9 mouse cellular contexts compared by ENCODE assay signal in the genomic region with DNA sequence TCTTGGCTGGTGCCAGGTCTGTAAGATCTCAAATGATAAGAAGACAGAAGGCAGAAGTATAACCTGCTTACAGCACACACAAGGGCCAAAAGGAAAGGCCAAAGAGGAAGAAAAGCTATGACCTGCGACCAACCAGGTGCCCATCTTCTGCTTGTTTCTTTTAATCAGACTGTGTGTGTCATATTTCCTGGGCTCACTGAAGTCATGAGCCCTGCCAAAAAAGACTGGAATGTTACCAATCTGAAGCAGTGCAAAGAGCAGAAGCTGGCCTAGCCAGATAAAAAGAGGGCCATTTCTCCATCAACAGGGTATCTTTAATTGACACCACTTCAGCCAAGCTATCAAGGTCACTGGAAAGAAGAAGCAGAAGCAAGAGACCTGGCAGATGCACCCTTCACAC.
"Had no signal": no experiment of that assay in that cellular context is flagged by ENCODE, and none has a peak within 500 bp of the region (broad histone marks: within the 10 kb centered on the region; RNA-seq: fewer than 3 reads in every experiment).

No protein-coding gene starts in this region.

- H3K27ac ChIP-seq: left cerebral cortex, adult 2 months; limb, embryonic 15.5 days; liver, embryonic 14.5 days; midbrain, embryonic 13.5 days had no signal

- H3K9me3 ChIP-seq: limb, embryonic 15.5 days; midbrain, embryonic 13.5 days had no signal

- H3K9ac ChIP-seq: limb, embryonic 15.5 days; liver, embryonic 14.5 days; midbrain, embryonic 13.5 days had no signal

- H3K36me3 ChIP-seq: limb, embryonic 15.5 days; midbrain, embryonic 13.5 days had no signal

- ATAC-seq: midbrain, embryonic 13.5 days had no signal

- H3K4me1 ChIP-seq: limb, embryonic 15.5 days; midbrain, embryonic 13.5 days had no signal

- H3K27me3 ChIP-seq: limb, embryonic 15.5 days; midbrain, embryonic 13.5 days had no signal

- H3K4me3 ChIP-seq: left cerebral cortex, adult 2 months; limb, embryonic 15.5 days; midbrain, embryonic 13.5 days had no signal

- H3K4me2 ChIP-seq: limb, embryonic 15.5 days; midbrain, embryonic 13.5 days had no signal

- DNase-seq: kidney, postnatal 25 days; lung, adult 18-20 months; right cerebral cortex, postnatal 14 days; thymus, adult 18-20 months; thymus, postnatal 14 days had no signal
